Mouse (Mus musculus) left cerebral cortex, postnatal 4 days (tissue): ENCODE results near the gene Lrpap1. TPM values are rescaled to one million over a fixed set of nuclear protein-coding genes. Genes with fewer than 3 reads are reported as not detected.

Experiments used
- DNase-seq: peaks from one replicate; pipeline ENCODE4 v3.0.0-alpha.2; 2022
- intact Hi-C: fragments of 180-260 bp; cut with DNase I; formaldehyde crosslinking; loops from one replicate; pipeline ENCODE4 v1.15.1; 2025
- total RNA-seq, 2 experiments: library from RNA; stranded (reverse); gene quantifications; 2 replicates each; pipeline ENCODE4 v1.2.3; 2021

Gene Lrpap1
- total RNA-seq, 2 experiments from 2014 or later, result 73.4 to 83.3 TPM

- peak; percentile 79 for DNase-seq
- intact Hi-C loops, result no loop called here
Measured at GRCm38 (mm10) chr5:35129208-35129607, 23.6 kb upstream of the Lrpap1 start.

GRCm38 (mm10) chr5:35120024-35120423 is 14.5 kb upstream of the Lrpap1 start:
- intact Hi-C loops, result no loop called here
- DNase-seq, result peak; percentile 67

DNA sequence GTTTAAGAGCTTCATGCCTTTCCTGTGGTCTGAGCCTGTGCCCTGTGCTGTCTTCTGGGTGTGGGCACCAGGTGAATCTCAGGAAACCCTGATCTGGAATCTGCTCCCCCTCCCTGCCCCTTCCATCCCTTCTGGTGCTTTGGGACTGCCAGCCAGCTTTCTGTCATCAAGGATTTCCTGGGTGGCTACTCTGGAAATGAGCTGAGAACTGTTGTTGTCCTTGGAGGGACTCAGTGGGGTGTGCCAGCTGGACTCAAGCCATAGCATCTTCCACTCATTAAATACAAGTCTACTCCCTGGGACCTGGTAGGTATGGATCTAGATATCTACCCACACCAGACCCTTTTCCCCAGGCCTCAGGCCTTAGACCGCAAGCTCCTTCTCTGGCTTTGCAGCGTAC is 12.9 kb upstream of the Lrpap1 start:
- intact Hi-C loops, result no loop called here
- peak; percentile 89 for DNase-seq

- intact Hi-C loops, result no loop called here
- no peak for DNase-seq
Measured at GRCm38 (mm10) chr5:35117633-35118032, 12.1 kb upstream of the Lrpap1 start.

DNA sequence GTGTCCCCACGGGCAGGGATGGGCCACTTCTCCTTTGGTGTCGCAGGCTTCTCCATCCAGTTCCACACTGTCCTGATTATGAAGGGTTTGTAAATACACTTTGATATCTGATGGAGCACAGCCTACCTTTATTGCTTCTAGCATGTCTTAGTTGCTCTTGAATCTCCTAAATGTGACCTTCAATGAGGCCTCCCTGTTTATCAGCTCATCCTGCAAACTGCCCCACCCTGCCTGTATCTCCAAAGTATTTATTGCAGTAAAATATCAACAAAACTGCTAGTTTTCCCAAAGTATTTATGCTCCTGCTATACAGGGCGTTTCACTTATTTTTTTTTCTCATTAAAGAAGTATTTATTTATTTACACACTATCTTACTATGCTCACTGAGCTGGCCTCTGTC is 10.4 kb upstream of the Lrpap1 start:
- intact Hi-C loops, result no loop called here

DNA sequence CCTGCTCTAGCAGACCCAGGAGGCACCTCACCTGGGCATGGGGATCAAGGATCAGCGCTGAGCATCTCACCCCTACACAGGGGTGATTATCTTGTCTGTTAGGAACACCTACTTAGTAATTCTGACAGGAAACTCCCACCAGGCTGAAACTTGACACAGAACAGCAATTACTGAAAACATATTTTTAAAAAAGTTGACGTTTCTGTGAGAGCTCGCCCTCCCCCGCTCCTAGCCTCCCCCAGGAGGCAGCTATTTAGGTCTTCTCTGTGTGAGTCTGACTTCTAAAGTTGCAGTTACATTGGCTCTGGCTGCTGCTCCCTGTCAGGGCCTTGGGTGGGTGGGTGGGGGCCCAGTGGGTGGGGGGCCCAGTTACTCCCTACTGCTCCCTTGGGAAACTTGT is 6.9 kb upstream of the Lrpap1 start:
- intact Hi-C loops, result no loop called here
- no peak for DNase-seq

More for the DNA sequence above, 10.4 kb upstream of the Lrpap1 start:
- DNase-seq, result no peak

- peak; percentile 73 for DNase-seq
- intact Hi-C loops, result no loop called here
Measured at GRCm38 (mm10) chr5:35105922-35106298, 344 bp upstream of the Lrpap1 start.

- no peak for DNase-seq
- intact Hi-C loops, result no loop called here
Measured at GRCm38 (mm10) chr5:35104183-35104959, 1.2 kb downstream of the Lrpap1 start.

- intact Hi-C loops, result no loop called here
- no peak for DNase-seq
Measured at GRCm38 (mm10) chr5:35103528-35103927, 2.0 kb downstream of the Lrpap1 start.

- intact Hi-C loops, result no loop called here
- no peak for DNase-seq
Measured at GRCm38 (mm10) chr5:35103086-35103485, 2.5 kb downstream of the Lrpap1 start.

- intact Hi-C loops, result no loop called here
- DNase-seq, result no peak
Measured at GRCm38 (mm10) chr5:35091636-35092035, 13.9 kb downstream of the Lrpap1 start.

DNA sequence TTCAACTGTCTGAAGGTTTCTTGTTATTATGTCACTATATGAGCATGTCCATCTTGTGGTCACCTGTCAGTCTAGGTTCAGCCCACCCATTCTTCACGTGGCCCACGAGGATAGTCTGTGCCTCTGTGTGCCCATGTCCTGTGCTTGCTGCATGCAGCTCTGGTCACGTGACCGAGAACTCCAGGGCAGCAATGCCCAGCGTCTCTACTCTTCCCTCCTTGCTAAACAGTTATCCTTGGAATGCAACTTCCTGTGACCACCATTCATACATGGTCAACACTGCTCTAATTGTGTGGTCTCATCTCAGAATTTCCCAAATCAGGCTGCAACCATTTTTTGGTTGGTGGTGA is 16.0 kb downstream of the Lrpap1 start:
- intact Hi-C loops, result no loop called here
- DNase-seq, result no peak

DNA sequence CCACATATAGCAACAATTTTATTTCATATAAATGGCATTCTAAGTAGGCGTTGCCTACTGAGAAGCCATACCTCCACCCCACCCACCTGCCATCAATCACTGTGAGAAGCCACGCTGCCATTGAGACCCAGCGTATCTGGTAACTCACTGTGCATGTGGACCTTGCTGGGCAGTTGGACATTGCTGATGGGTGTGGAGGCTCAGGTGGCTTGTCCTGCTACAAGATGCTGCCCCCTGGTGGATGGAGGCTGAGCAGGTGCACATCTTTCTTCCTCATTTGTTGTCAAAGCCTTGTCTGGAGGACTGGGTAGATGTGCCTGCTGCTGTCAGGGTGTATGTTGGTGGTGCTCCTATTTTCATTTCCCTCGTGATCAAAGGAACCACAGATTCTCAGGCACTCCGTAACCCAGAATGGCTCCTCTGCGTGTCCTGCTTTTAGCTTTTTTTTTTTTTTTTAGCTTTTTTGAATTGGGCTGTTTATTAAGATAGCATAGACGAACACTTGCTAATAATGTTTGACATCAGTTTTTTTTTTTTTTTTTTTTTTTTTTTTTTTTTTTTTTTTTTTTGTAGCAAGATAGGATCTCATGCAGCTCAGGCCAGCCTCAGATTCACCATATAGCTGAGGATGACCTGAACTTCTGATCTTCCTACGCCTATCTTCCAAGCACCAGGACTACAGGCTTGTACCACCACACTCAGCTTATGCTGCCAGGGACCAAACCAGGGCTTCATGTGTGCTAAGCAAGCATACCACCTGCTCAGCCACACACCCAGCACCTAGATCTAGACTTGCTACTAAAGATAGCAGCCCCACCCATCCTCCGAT is 16.6 kb downstream of the Lrpap1 start:
- peak; percentile 75 for DNase-seq
- intact Hi-C loops, result no loop called here

- intact Hi-C loops, result no loop called here
- no peak for DNase-seq
Measured at GRCm38 (mm10) chr5:35084913-35085312, 20.7 kb downstream of the Lrpap1 start.

DNA sequence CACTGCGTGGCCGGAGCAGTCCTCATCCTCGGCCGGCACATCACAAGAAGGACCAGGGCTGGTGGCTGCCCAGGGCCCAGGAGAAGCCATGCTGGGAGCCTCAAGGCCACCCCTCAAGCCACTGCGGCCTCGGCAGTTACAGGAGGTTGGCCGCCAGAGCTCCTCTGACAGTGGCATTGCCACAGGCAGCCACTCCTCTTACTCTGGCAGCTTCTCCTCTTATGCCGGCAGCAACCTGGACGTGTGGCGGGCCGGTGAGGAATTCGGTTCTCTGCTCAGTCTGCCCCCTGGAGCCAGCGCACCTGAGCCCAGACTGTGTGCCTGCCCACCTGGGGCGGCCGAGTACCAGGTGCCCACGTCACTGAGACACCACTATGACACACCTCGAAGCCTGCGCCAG is 26.5 kb downstream of the Lrpap1 start:
- intact Hi-C loops, result no loop called here
- DNase-seq, result peak; percentile 33

DNA sequence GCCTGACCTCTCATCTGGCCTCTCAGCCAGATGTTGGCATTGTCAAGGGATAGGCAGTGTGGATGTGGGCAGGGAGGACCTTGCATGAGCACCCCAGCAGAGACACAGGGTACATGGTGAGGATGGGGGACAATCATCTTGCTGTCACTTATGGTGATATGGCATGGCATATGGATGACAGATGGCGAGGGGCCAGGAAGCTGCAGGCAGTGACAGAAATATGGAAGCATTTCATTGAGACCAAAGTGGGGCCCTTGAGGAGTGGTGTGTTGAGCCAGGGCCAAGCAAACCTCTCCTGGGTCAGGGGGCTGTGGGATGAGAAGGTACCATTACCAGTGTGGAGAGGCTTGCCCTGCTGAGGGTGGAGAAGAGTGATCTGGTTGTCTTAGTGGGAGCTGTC is 29.2 kb downstream of the Lrpap1 start:
- peak; percentile 53 for DNase-seq
- intact Hi-C loops, result no loop called here

- intact Hi-C loops, result no loop called here
- no peak for DNase-seq
Measured at GRCm38 (mm10) chr5:35073992-35074391, 31.6 kb downstream of the Lrpap1 start.

GRCm38 (mm10) chr5:35073235-35073634 is 32.3 kb downstream of the Lrpap1 start:
- no peak for DNase-seq
- intact Hi-C loops, result no loop called here

DNA sequence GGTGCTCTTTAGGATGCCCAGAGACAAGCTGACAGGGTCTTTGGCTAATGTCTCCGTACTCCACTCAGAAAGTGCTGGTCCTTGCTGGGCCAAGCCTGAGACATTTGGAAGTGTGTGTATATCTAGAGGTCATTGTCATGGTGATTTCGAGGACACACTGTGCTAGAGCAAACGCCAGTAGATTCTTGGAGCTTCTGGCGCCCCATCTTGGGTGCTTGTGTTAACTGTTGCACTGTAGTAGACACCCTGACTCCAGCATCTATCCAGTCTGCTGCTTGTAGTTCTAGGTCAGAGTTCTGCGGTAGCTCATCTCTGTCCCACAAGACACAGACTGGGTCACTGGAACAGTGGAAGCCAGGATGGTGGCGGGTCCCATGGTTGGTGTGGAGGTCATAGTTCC is 33.7 kb downstream of the Lrpap1 start:
- no peak for DNase-seq
- intact Hi-C loops, result no loop called here

- peak; percentile 83 for DNase-seq
Measured at GRCm38 (mm10) chr5:35070953-35071352, 34.6 kb downstream of the Lrpap1 start.

DNA sequence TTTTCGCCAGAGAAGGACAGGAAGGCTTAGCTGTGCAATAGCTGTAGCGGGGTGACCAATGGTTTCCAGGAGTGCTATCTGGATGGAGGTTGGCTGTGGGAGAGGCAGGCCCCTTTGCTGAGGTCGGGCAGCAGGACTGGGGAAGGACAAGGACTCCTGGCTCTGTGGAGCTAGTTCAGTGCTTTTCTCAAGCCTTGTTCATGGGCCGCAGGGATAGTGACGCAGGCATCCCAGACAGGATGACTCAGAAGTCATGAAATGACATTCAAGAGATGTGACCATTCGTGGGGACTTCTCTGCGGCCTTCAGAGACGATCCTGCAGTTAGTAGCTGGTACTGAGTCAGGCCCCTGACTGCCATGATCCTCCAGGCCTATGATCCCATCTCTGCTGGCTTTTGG is 35.3 kb downstream of the Lrpap1 start:
- intact Hi-C loops, result no loop called here
- no peak for DNase-seq

More at GRCm38 (mm10) chr5:35070953-35071352, 34.6 kb downstream of the Lrpap1 start:
- intact Hi-C loops, result no loop called here

DNA sequence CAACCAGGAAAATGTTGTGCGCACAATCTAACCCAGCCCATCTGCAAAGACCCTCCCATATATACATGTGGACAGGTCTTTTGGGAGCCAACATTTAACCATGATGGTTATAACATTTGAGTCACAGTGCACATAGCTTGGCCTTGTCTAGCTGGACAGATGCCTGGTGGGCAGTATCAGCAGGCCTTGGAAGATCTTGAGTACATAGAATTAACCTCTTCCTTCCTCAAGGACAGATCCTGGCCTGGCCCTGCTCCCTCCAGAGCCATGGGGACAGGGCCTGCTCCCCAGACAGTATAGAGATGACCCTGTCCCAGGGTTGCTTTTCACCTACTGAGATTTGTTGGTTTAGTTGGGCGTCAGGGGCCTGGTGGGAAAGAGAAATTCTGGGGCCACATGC is 35.7 kb downstream of the Lrpap1 start:
- DNase-seq, result no peak
- intact Hi-C loops, result no loop called here
